Mouse (Mus musculus): ENCODE data around the gene Gm8909. TPM values are rescaled to one million over a fixed set of nuclear protein-coding genes. Genes with fewer than 3 reads are reported as not detected.
"Not testable (repeated sequence)": the region's sequence is repeated elsewhere in the genome, so short reads cannot be mapped to it uniquely, and the experiment has no call there.

Gene Gm8909
- polyA plus RNA-seq, 1 experiment from 2014 or later, result 1.2 TPM

GRCm38 (mm10) chr17:36187540-36187939, 19.2 kb upstream of the Gm8909 start:
- no peak overlapping the region for H3K4me3 ChIP-seq (replicated peaks)
- peaks cover 7% of the 10 kb centered on the region for H3K27me3 ChIP-seq (replicated peaks)
- no peaks in the 10 kb centered on the region for H3K9me3 ChIP-seq
- no peaks in the 10 kb centered on the region for H3K36me3 ChIP-seq
- H3K27ac ChIP-seq, result no peak overlapping the region
- ATAC-seq, result no peak
- H3K9ac ChIP-seq, result no peak overlapping the region
- no peak overlapping the region for H3K4me2 ChIP-seq (replicated peaks)
- no peaks in the 10 kb centered on the region for H3K4me1 ChIP-seq (replicated peaks)
- 48% methylated on average over 3 of the region's 3 CpGs for WGBS

DNA sequence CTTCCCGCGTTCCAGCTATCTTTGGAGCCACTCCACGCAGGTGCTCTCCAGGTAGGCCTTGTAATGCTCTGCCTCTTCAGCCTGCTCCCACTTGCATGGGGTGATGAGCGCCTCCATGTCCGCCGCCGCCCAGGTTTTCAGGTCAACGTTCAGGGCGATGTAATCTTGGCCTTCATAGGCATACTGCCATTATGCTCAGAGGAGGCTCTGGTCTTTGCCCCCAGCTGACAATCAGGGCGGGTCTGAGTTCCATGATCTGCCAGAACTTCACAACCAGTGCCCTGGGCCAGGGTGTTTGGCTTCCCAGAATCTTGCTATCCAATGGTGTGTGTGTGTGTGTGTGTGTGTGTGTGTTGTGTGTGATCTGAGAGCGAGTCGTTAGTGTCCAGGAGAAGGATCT, 13.9 kb upstream of the Gm8909 start:
- Histone ChIP-seq H3K9ac (no peak overlapping the region), H3K4me1 (replicated peaks) (0 out of 2 replicates have a peak, but pooled peaks cover 4% of the 10 kb centered on the region), H3K4me2 (replicated peaks) (no peak overlapping the region), H3K36me3 (no peaks in the 10 kb centered on the region), H3K4me3 (replicated peaks) (no peak overlapping the region), H3K27ac (no peak overlapping the region), H3K27me3 (replicated peaks) (peaks cover 7% of the 10 kb centered on the region), H3K9me3 (no peaks in the 10 kb centered on the region)
- ATAC-seq, result peak; percentile 76
- 64% methylated on average over 12 of the region's 12 CpGs for WGBS

DNA sequence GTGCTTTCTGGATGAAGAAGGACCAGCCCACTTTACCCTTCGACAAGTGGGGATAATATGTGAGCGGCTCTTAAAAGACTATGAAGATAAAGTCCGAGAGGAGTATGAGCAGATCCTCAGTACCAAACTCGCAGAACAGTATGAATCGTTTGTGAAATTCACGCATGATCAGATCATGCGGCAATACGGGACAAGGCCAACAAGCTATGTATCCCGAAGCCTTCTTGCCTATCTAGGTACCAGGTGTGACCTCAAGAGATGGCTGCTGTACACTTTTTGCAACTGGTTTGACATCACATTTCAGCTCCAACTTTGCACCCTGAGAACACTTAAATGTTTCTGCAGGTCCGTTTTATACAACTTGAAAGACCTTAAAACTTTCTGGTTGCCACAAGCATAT, 11.1 kb upstream of the Gm8909 start:
- H3K27ac ChIP-seq; H3K9ac ChIP-seq; H3K27me3 ChIP-seq (replicated peaks); H3K4me1 ChIP-seq (replicated peaks); H3K36me3 ChIP-seq; H3K9me3 ChIP-seq: not testable (repeated sequence)
- 16% methylated on average over 10 of the region's 10 CpGs for WGBS
- peak; percentile 11; the same call in 1 of the 2 replicates for ATAC-seq
- H3K4me2 ChIP-seq (replicated peaks), result peak overlapping the region; percentile 76
- H3K4me3 ChIP-seq (replicated peaks), result peak overlapping the region; percentile 39

- not testable (repeated sequence) for H3K9me3 ChIP-seq; H3K27me3 ChIP-seq (replicated peaks); H3K27ac ChIP-seq; H3K36me3 ChIP-seq; H3K4me1 ChIP-seq (replicated peaks)
- Histone ChIP-seq H3K4me2 (replicated peaks) (peak overlapping the region; percentile 76), H3K9ac (0 out of 2 replicates have a peak overlapping the region, but pooled peaks have one; percentile 30), H3K4me3 (replicated peaks) (peak overlapping the region; percentile 39)
- under 1% methylated on average over 40 of the region's 40 CpGs for WGBS
- ATAC-seq, result peak; percentile 86
Observed at GRCm38 (mm10) chr17:36178938-36179337, 10.6 kb upstream of the Gm8909 start.

DNA sequence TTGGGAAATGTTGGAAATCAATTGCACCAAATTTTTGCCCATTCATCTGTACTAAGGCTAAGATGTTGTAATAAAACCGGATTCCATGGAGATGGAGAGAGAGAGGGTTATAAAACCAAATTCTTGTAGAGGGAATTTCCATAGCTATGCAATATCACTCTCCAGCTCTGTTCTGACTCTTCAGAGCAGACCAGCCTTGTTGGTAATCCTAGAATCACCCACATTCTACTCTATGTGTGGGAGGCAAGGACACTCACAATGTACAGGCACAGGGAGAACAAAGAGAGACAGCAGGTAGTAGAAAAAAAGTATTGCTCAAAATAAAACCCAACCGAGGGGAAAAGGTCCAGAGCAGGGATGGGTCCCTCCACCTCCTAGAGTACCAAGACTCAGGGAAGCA, 7.8 kb upstream of the Gm8909 start:
- not testable (repeated sequence) for H3K27me3 ChIP-seq (replicated peaks); H3K4me3 ChIP-seq (replicated peaks); H3K9me3 ChIP-seq; H3K36me3 ChIP-seq; H3K9ac ChIP-seq; ATAC-seq; H3K4me2 ChIP-seq (replicated peaks); H3K4me1 ChIP-seq (replicated peaks); H3K27ac ChIP-seq
- no CpG with 5 or more reads among the region's 2 CpGs for WGBS

DNA sequence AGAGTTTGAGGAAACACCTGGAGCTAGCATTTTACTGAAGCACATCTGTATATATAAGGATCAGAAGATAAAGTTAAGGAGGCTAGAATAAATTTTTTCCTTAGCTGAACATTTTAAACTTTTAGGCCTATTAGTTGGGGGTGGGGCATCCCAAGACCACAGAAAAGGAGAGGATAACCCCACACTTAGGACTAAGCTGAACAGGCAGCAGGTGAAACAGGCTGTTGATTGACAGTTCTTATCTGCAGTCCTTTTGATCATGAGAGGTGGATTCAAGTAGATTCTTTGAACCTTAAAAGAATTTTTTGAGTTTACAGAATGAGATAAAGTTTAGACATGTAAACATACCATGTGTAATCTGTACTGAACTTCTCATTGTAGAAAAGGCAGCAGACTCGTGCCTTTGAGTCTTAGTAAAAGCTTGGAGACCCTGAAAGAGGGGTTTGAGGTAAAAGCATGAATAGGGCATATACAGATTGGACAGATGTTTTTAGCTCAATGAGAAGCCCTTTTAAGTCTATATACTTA, 2.0 kb upstream of the Gm8909 start:
- WGBS, result 33% methylated on average over 1 of the region's 1 CpGs
- H3K27ac ChIP-seq, result no peak overlapping the region
- H3K27me3 ChIP-seq (replicated peaks), result peaks cover 34% of the 10 kb centered on the region
- 0 out of 2 replicates have a peak, but pooled peaks cover 5% of the 10 kb centered on the region for H3K4me1 ChIP-seq (replicated peaks)
- no peak for ATAC-seq
- no peak overlapping the region for H3K9ac ChIP-seq
- no peak overlapping the region for H3K4me3 ChIP-seq (replicated peaks)
- no peaks in the 10 kb centered on the region for H3K9me3 ChIP-seq
- H3K4me2 ChIP-seq (replicated peaks), result no peak overlapping the region
- no peaks in the 10 kb centered on the region for H3K36me3 ChIP-seq

- H3K9me3 ChIP-seq, result no peaks in the 10 kb centered on the region
- H3K4me1 ChIP-seq (replicated peaks), result 0 out of 2 replicates have a peak, but pooled peaks cover 5% of the 10 kb centered on the region
- peaks cover 40% of the 10 kb centered on the region for H3K27me3 ChIP-seq (replicated peaks)
- H3K4me2 ChIP-seq (replicated peaks), result no peak overlapping the region
- no peaks in the 10 kb centered on the region for H3K36me3 ChIP-seq
- ATAC-seq, result no peak
- H3K27ac ChIP-seq, result no peak overlapping the region
- H3K4me3 ChIP-seq (replicated peaks), result no peak overlapping the region
- no peak overlapping the region for H3K9ac ChIP-seq
Observed at GRCm38 (mm10) chr17:36169753-36170152, 1.4 kb upstream of the Gm8909 start.

GRCm38 (mm10) chr17:36169094-36169493, 757 bp upstream of the Gm8909 start:
- peaks cover 43% of the 10 kb centered on the region for H3K27me3 ChIP-seq (replicated peaks)
- H3K9me3 ChIP-seq; H3K4me3 ChIP-seq (replicated peaks); H3K9ac ChIP-seq; H3K27ac ChIP-seq; H3K36me3 ChIP-seq; H3K4me2 ChIP-seq (replicated peaks); ATAC-seq; H3K4me1 ChIP-seq (replicated peaks): not testable (repeated sequence)
- 67% methylated on average over 1 of the region's 1 CpGs for WGBS

GRCm38 (mm10) chr17:36167306-36168038, 865 bp downstream of the Gm8909 start:
- 2% methylated on average over 48 of the region's 51 CpGs for WGBS
- peak overlapping the region; percentile 20; the same call in 1 of the 2 replicates for H3K9ac ChIP-seq
- H3K4me1 ChIP-seq (replicated peaks), result 0 out of 2 replicates have a peak, but pooled peaks cover 5% of the 10 kb centered on the region
- peak overlapping the region; percentile 66 for H3K4me2 ChIP-seq (replicated peaks)
- ATAC-seq, result peak; percentile 79
- H3K9me3 ChIP-seq, result no peaks in the 10 kb centered on the region
- no peaks in the 10 kb centered on the region for H3K36me3 ChIP-seq
- peaks cover 57% of the 10 kb centered on the region for H3K27me3 ChIP-seq (replicated peaks)
- H3K4me3 ChIP-seq (replicated peaks), result peak overlapping the region; percentile 44
- no peak overlapping the region for H3K27ac ChIP-seq

DNA sequence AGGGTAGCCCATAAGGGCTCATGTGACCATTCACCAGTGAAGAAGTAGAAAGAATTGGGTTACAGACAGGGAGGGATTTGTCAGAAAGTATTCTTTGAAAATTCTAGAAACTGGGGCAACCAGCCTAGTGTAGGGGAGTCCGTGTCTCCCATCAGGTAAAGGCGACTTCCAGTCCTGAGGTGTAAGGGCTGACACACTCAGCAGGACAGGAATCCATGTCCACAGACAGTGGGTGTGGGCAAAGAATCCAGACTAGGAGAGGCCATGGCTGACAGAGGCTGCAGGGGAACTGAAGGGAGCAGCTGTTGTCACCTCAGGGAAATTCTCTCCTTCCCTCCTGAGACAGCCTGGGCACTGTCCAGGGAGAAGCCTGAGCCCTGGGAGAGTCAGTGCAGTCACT, 1.4 kb downstream of the Gm8909 start:
- not testable (repeated sequence) for ATAC-seq; H3K9ac ChIP-seq; H3K36me3 ChIP-seq; H3K4me3 ChIP-seq (replicated peaks); H3K4me2 ChIP-seq (replicated peaks); H3K9me3 ChIP-seq; H3K4me1 ChIP-seq (replicated peaks); H3K27ac ChIP-seq
- WGBS, result 27% methylated on average over 2 of the region's 2 CpGs
- H3K27me3 ChIP-seq (replicated peaks), result peaks cover 63% of the 10 kb centered on the region

DNA sequence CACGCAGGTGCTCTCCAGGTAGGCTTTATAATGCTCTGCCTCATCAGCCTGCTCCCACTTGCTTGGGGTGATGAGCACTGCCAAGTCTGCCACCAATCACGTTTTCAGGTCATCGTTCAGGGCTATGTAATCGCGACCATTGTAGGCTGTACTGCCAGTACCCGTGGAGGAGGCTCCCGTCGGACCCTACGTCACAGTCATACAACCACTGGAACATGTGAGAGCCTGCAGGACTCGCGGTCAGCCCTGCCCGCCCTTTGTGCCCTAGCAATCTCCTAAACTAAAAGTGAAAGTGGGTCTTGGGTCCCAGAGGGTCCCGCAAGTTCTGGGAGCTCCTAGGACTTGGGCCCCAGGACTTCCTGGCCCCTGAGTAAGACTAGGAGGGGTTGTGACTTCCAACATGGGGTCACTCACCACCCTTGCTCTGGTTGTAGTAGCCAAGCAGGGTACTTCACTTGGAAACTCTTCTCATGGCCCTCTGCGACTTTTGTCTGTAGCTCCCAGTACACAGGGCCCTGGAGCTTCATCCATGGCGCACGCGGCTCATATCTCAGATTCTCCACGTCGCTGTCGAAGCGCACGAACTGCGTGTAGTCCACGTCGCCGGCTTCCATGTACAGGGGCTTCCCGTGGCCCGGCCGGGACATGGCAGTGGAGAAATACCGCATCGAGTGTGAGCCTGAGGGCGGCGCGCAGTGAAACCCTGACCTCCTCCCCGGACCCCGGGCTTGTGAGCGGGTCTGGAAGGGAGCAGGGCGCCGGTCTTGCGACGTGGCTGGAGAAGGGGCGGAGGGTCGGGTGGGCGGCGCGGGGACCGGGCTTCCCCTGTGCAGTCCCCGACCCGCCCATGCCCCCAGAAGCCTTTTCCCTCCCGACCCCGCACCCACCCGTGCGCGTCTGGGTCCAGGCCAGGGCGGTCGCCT, 6.9 kb downstream of the Gm8909 start:
- Histone ChIP-seq H3K27ac (no peak overlapping the region), H3K9me3 (no peaks in the 10 kb centered on the region), H3K4me3 (replicated peaks) (peak overlapping the region; percentile 22), H3K27me3 (replicated peaks) (peaks cover 62% of the 10 kb centered on the region), H3K4me1 (replicated peaks) (peaks cover 4% of the 10 kb centered on the region; the same call in 1 of the 2 replicates), H3K9ac (no peak overlapping the region), H3K4me2 (replicated peaks) (peak overlapping the region; percentile 45), H3K36me3 (no peaks in the 10 kb centered on the region)
- ATAC-seq, result peak; percentile 59; the same call in 1 of the 2 replicates
- WGBS, result 2% methylated on average over 56 of the region's 56 CpGs

- not testable (repeated sequence) for H3K9me3 ChIP-seq; H3K9ac ChIP-seq; H3K4me1 ChIP-seq (replicated peaks); ATAC-seq; H3K27ac ChIP-seq; H3K36me3 ChIP-seq
- H3K4me3 ChIP-seq (replicated peaks), result peak overlapping the region; percentile 34
- WGBS, result 13% methylated on average over 11 of the region's 11 CpGs
- H3K4me2 ChIP-seq (replicated peaks), result peak overlapping the region; percentile 72
- peaks cover 56% of the 10 kb centered on the region for H3K27me3 ChIP-seq (replicated peaks)
Observed at GRCm38 (mm10) chr17:36158264-36158663, 10.1 kb downstream of the Gm8909 start.

All from intestine, embryonic 15.5 days (tissue).